Mouse (Mus musculus): ENCODE results near the gene Nelfa. TPM values are rescaled to one million over a fixed set of nuclear protein-coding genes. Genes with fewer than 3 reads are reported as not detected.

Nelfa gene
- polyA plus RNA-seq, 1 experiment from 2014 or later: 36.0 TPM

DNA sequence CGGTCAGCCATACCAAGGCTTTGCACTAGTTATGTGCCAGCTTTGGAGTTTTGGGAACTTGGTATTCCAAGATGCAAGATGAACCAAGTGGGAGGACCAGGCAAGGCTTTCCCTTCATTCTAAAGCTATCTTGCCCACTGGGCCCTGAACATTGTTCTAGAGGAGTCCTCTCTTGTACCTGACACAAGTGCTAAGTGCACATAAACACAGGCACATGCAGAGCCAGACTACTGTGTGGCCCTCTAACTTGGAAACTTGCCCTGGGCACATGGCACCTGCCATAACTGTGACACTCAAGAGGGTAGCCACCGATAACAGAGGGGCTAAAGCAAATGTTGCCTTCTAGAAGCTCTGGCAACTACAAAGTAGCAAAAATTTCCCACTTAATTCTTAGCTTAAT lies 33.5 kb downstream of the Nelfa start:
- Histone ChIP-seq H3K4me3 (ENCODE audit: low read depth, low read length) (no peak overlapping the region), H3K9me3 (replicated peaks; ENCODE audit: control insufficient read depth, low read length) (no peaks in the 10 kb centered on the region), H3K27me3 (ENCODE audit: control insufficient read depth, insufficient read depth, low read length) (no peaks in the 10 kb centered on the region), H3K27ac (ENCODE audit: low read depth, low read length) (no peak overlapping the region), H3K36me3 (ENCODE audit: control insufficient read depth, insufficient read depth, low read length) (peaks cover 36% of the 10 kb centered on the region), H3K4me2 (no peak overlapping the region), H3K4me1 (ENCODE audit: control insufficient read depth, insufficient read depth, low read length) (no peaks in the 10 kb centered on the region), H3K9ac (ENCODE audit: low read depth, low read length) (no peak overlapping the region)
- ATAC-seq (replicated peaks; ENCODE audit: insufficient number of reproducible peaks, low FRiP score, low TSS enrichment): no peak
- WGBS (ENCODE audit: insufficient replicate concordance): 94% methylated on average over 2 of the region's 2 CpGs

DNA sequence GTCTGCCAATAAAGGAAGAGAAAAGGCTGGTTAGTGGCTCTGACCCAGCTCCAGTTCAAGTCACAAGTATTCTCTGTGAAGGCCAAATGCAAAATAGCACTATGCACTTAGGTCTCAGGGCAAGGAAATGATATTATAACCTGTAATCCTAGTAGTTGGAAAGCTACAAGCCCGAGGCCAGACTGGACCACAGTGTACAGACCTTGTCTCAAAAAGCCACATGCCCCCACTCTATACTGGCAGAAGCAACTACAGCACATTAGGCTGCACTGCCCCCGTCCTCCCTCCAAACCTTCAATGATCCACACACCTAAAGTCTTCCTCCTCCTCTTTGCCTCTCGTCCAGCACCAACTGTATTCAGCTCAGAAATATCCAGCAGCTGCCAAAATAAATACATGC lies 34.9 kb downstream of the Nelfa start:
- Histone ChIP-seq H3K9ac (ENCODE audit: low read depth, low read length) (no peak overlapping the region), H3K27ac (ENCODE audit: low read depth, low read length) (no peak overlapping the region), H3K36me3 (ENCODE audit: control insufficient read depth, insufficient read depth, low read length) (peaks cover 40% of the 10 kb centered on the region), H3K4me2 (no peak overlapping the region), H3K4me1 (ENCODE audit: control insufficient read depth, insufficient read depth, low read length) (no peaks in the 10 kb centered on the region), H3K9me3 (replicated peaks; ENCODE audit: control insufficient read depth, low read length) (no peaks in the 10 kb centered on the region), H3K4me3 (ENCODE audit: low read depth, low read length) (no peak overlapping the region), H3K27me3 (ENCODE audit: control insufficient read depth, insufficient read depth, low read length) (no peaks in the 10 kb centered on the region)
- WGBS (ENCODE audit: insufficient replicate concordance): 85% methylated on average over 3 of the region's 3 CpGs
- no peak for ATAC-seq (replicated peaks; ENCODE audit: insufficient number of reproducible peaks, low FRiP score, low TSS enrichment)

DNA sequence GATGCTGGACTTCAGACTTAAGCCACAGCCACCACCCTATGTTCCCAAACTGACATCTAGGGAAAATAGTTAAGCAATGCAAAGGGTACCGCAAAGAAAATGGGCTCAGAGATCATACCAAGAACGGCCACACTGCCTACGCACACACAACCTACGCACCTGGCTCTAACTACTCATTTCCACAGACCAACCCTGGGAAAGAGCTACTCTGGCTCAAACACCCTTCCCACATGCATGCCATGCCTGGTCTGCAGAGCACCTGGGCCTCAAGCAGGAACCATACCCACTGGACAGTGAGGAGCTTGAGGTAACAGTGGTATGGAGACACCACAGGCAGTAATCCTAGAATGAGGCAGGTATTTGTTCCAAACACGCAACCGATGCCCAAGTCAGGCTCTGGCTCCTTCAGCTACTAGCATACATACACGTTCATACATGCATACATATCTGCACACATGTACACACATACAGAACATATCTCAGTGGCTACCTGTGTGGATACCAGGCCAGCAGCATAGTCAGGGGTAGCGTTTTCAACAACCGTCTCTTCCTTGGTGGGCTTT lies 35.4 kb downstream of the Nelfa start:
- Histone ChIP-seq H3K4me1 (ENCODE audit: control insufficient read depth, insufficient read depth, low read length) (no peaks in the 10 kb centered on the region), H3K27ac (ENCODE audit: low read depth, low read length) (no peak overlapping the region), H3K9ac (ENCODE audit: low read depth, low read length) (no peak overlapping the region), H3K27me3 (ENCODE audit: control insufficient read depth, insufficient read depth, low read length) (no peaks in the 10 kb centered on the region), H3K36me3 (ENCODE audit: control insufficient read depth, insufficient read depth, low read length) (peaks cover 40% of the 10 kb centered on the region), H3K9me3 (replicated peaks; ENCODE audit: control insufficient read depth, low read length) (no peaks in the 10 kb centered on the region), H3K4me2 (no peak overlapping the region), H3K4me3 (ENCODE audit: low read depth, low read length) (no peak overlapping the region)
- 93% methylated on average over 9 of the region's 9 CpGs for WGBS (ENCODE audit: insufficient replicate concordance)
- no peak for ATAC-seq (replicated peaks; ENCODE audit: insufficient number of reproducible peaks, low FRiP score, low TSS enrichment)

DNA sequence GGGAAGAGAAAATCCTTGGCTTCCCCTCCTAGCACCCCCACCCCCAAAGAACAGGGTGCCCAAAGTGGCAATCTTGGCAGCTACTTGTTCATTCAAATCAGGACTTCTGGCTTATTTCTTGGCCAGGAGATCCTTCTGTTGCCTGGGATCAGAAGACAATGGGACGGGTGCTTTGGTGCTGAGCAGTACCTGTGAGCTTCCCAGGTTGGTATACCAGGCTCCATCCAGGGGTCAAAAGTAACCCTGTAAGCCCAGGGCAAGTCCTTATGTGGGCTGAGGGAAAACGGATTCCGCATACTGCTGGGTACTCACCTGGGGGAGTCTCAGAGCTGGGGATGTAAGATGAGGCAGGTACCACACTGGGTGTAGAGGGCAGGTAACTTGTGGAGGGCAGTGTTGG lies 36.1 kb downstream of the Nelfa start:
- 86% methylated on average over 3 of the region's 3 CpGs for WGBS (ENCODE audit: insufficient replicate concordance)
- Histone ChIP-seq H3K9me3 (replicated peaks; ENCODE audit: control insufficient read depth, low read length) (no peaks in the 10 kb centered on the region), H3K4me3 (ENCODE audit: low read depth, low read length) (no peak overlapping the region), H3K4me1 (ENCODE audit: control insufficient read depth, insufficient read depth, low read length) (no peaks in the 10 kb centered on the region), H3K36me3 (ENCODE audit: control insufficient read depth, insufficient read depth, low read length) (peaks cover 46% of the 10 kb centered on the region), H3K27ac (ENCODE audit: low read depth, low read length) (no peak overlapping the region), H3K9ac (ENCODE audit: low read depth, low read length) (no peak overlapping the region), H3K27me3 (ENCODE audit: control insufficient read depth, insufficient read depth, low read length) (no peaks in the 10 kb centered on the region), H3K4me2 (no peak overlapping the region)
- ATAC-seq (replicated peaks; ENCODE audit: insufficient number of reproducible peaks, low FRiP score, low TSS enrichment): no peak

DNA sequence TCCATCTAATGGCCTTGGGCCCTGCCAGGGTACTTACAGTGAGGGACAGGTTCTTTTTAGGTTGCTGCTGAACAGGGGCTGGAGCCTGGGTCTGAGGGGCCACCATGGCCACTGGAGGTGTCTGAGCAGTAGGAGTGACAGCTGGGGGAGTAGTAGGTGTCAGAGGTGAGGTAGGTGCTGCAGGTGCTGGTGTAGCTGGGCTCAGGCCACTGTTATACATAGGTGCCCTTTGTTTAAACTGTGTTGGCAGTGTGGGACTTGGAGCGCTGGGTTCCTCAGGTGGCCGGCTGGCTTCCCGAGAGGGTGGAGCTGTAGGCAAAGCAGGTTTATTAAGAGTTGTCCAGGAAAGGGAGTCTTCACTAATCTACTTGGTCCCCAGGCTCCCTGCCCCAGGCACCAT lies 37.0 kb downstream of the Nelfa start:
- Histone ChIP-seq H3K27ac (ENCODE audit: low read depth, low read length) (no peak overlapping the region), H3K9ac (ENCODE audit: low read depth, low read length) (no peak overlapping the region), H3K9me3 (replicated peaks; ENCODE audit: control insufficient read depth, low read length) (no peaks in the 10 kb centered on the region), H3K27me3 (ENCODE audit: control insufficient read depth, insufficient read depth, low read length) (no peaks in the 10 kb centered on the region), H3K36me3 (ENCODE audit: control insufficient read depth, insufficient read depth, low read length) (peaks cover 50% of the 10 kb centered on the region), H3K4me3 (ENCODE audit: low read depth, low read length) (no peak overlapping the region), H3K4me1 (ENCODE audit: control insufficient read depth, insufficient read depth, low read length) (no peaks in the 10 kb centered on the region), H3K4me2 (no peak overlapping the region)
- no peak for ATAC-seq (replicated peaks; ENCODE audit: insufficient number of reproducible peaks, low FRiP score, low TSS enrichment)
- 88% methylated on average over 3 of the region's 3 CpGs for WGBS (ENCODE audit: insufficient replicate concordance)

DNA sequence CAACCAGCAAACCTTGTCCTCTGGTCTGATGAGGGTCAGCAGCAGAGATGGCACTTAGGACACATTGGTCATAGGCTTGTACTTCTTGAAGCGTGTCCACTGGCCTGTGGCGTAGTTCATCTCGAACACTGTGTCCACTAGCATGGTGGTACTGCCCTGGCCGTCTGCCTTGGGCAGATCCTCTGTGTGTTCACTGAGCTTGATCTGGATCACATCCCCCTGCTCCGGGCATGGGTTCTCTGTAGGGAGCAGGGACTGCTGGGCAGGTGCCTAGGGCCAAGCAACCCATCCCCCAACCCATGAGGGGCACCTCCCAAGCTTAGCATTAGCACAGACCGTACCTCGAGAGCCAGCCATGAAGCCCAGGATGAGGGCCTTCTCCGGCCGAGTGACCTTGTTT lies 37.5 kb downstream of the Nelfa start:
- peaks cover 56% of the 10 kb centered on the region for H3K36me3 ChIP-seq (ENCODE audit: control insufficient read depth, insufficient read depth, low read length)
- H3K4me1 ChIP-seq (ENCODE audit: control insufficient read depth, insufficient read depth, low read length): no peaks in the 10 kb centered on the region
- H3K4me2 ChIP-seq: no peak overlapping the region
- no peak overlapping the region for H3K9ac ChIP-seq (ENCODE audit: low read depth, low read length)
- WGBS (ENCODE audit: insufficient replicate concordance): 94% methylated on average over 9 of the region's 9 CpGs
- no peaks in the 10 kb centered on the region for H3K9me3 ChIP-seq (replicated peaks; ENCODE audit: control insufficient read depth, low read length)
- no peaks in the 10 kb centered on the region for H3K27me3 ChIP-seq (ENCODE audit: control insufficient read depth, insufficient read depth, low read length)
- ATAC-seq (replicated peaks; ENCODE audit: insufficient number of reproducible peaks, low FRiP score, low TSS enrichment): no peak
- H3K4me3 ChIP-seq (ENCODE audit: low read depth, low read length): no peak overlapping the region
- H3K27ac ChIP-seq (ENCODE audit: low read depth, low read length): no peak overlapping the region

DNA sequence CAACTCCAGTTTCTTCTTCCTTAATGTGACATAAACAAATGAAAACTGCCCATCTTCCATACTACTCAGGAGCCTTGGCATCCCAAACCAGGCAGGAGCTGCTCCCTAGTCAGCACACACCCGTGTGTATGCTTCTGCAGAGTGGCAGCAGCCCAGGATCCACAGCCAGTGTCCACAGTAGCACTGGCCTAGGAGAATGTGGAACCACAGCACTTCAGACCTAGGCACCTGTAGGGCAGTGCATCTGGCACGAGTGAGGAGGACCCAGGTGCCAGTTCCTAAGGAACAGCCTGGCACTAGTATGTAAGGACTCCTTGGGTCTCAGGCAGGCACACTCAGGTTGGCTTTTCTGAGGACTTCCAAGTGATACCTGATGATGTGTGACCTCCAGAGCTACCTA lies 39.1 kb downstream of the Nelfa start:
- no peaks in the 10 kb centered on the region for H3K27me3 ChIP-seq (ENCODE audit: control insufficient read depth, insufficient read depth, low read length)
- H3K36me3 ChIP-seq (ENCODE audit: control insufficient read depth, insufficient read depth, low read length): peaks cover 62% of the 10 kb centered on the region
- H3K4me1 ChIP-seq (ENCODE audit: control insufficient read depth, insufficient read depth, low read length): no peaks in the 10 kb centered on the region
- no peak overlapping the region for H3K27ac ChIP-seq (ENCODE audit: low read depth, low read length)
- H3K9ac ChIP-seq (ENCODE audit: low read depth, low read length): no peak overlapping the region
- H3K4me2 ChIP-seq: no peak overlapping the region
- WGBS (ENCODE audit: insufficient replicate concordance): 91% methylated on average over 2 of the region's 2 CpGs
- H3K9me3 ChIP-seq (replicated peaks; ENCODE audit: control insufficient read depth, low read length): no peaks in the 10 kb centered on the region
- no peak for ATAC-seq (replicated peaks; ENCODE audit: insufficient number of reproducible peaks, low FRiP score, low TSS enrichment)
- no peak overlapping the region for H3K4me3 ChIP-seq (ENCODE audit: low read depth, low read length)

DNA sequence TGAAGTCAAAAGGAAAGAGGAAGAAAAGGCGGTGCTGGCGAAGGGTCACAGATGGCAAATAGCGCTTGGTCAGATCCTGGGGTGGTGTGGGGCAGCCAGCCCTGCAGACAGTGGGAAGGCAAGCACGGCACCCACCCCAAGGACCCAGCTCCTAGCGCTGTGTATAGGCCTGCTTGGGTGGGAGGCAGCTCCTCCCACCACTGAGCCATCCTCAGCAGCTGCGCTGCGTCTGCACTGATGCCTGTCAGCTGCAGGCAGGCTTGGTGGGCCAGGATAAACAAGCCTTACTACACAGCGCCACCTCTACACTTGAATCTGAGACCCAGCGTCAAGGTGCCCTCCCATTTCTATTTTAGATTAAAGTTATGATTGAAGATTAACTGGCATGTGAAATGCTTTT lies 41.1 kb downstream of the Nelfa start:
- 85% methylated on average over 9 of the region's 9 CpGs for WGBS (ENCODE audit: insufficient replicate concordance)
- H3K4me1 ChIP-seq (ENCODE audit: control insufficient read depth, insufficient read depth, low read length): no peaks in the 10 kb centered on the region
- H3K9me3 ChIP-seq (replicated peaks; ENCODE audit: control insufficient read depth, low read length): no peaks in the 10 kb centered on the region
- H3K4me3 ChIP-seq (ENCODE audit: low read depth, low read length): no peak overlapping the region
- H3K36me3 ChIP-seq (ENCODE audit: control insufficient read depth, insufficient read depth, low read length): peaks cover 62% of the 10 kb centered on the region
- no peak overlapping the region for H3K9ac ChIP-seq (ENCODE audit: low read depth, low read length)
- no peak overlapping the region for H3K4me2 ChIP-seq
- H3K27ac ChIP-seq (ENCODE audit: low read depth, low read length): no peak overlapping the region
- ATAC-seq (replicated peaks; ENCODE audit: insufficient number of reproducible peaks, low FRiP score, low TSS enrichment): no peak
- no peaks in the 10 kb centered on the region for H3K27me3 ChIP-seq (ENCODE audit: control insufficient read depth, insufficient read depth, low read length)

DNA sequence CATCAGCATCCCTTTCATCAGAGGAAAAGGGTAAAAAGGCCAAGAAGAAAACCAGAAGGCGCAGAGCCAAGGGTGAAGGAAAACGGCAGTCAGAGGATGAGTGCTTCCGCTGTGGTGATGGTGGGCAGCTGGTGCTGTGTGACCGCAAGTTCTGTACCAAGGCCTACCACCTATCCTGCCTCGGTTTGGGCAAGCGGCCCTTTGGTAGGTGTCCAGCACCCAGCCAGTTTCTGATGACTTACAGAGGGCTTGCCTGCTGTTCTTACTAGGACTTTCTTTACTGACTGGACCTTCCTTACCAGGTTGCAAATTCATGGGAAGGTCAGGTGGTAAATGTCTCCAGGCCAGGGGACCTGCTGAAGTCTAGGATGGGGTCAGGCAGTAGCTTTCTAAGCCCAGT lies 42.8 kb downstream of the Nelfa start:
- ATAC-seq (replicated peaks; ENCODE audit: insufficient number of reproducible peaks, low FRiP score, low TSS enrichment): no peak
- Histone ChIP-seq H3K4me3 (ENCODE audit: low read depth, low read length) (no peak overlapping the region), H3K4me2 (no peak overlapping the region), H3K9ac (ENCODE audit: low read depth, low read length) (no peak overlapping the region), H3K36me3 (ENCODE audit: control insufficient read depth, insufficient read depth, low read length) (peaks cover 63% of the 10 kb centered on the region), H3K27ac (ENCODE audit: low read depth, low read length) (no peak overlapping the region), H3K9me3 (replicated peaks; ENCODE audit: control insufficient read depth, low read length) (no peaks in the 10 kb centered on the region), H3K27me3 (ENCODE audit: control insufficient read depth, insufficient read depth, low read length) (no peaks in the 10 kb centered on the region), H3K4me1 (ENCODE audit: control insufficient read depth, insufficient read depth, low read length) (no peaks in the 10 kb centered on the region)
- 91% methylated on average over 6 of the region's 6 CpGs for WGBS (ENCODE audit: insufficient replicate concordance)
